8 mouse cellular contexts compared by ENCODE assay signal in the genomic region with DNA sequence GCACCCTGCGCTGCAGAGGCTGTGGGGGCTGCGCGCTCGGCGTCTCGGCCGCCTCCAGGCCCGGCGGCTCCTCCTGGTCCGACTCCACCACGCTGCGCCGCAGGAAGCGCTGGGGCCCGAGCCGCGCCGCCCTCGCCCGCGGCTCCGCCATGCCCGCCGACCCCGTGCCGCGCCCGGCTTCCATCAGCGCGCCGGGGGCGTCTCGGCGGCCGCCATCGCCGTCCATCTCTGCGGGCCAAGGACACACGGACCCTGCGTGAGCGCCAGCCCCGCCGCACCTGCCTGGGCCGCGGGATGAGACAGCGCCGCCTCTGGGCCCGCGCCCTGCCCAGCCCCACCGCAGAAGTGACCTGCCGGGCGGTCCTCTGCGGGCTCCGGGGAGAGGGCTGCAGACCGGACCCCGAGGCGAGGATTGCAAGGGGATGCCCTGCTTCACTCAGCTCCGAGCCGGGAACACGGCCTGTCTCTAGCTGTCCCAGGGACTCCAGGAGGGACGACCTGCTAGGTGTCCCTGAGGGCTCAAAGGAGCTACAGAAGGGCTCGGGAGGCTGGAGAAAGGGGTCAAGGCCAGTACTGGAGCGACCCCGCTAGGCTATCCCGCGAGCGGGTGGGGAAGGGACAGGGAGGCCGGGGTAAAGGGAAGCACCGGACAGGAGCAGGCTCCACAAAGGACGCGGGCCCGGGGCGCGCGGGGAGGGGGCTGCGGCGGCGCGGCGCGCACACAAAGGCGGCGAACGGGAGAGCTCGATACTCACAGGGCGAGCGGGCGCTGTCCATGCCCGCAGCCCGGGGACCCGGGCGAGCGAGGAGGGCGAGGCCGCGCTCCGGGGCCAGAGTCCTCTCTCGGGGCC. TPM values are rescaled to one million over a fixed set of nuclear protein-coding genes. Genes with fewer than 3 reads are reported as not detected.
DNase-seq lines count a peak whose midpoint lies in the region; ATAC-seq and TF ChIP-seq lines count a peak whose summit lies in the region.

No protein-coding gene starts in this region.

- no peaks in the 10 kb centered on the region for H3K9me3 ChIP-seq in embryonic facial prominence, embryonic 15.5 days (replicated peaks)
- no peaks in the 10 kb centered on the region for H3K9me3 ChIP-seq in midbrain, embryonic 14.5 days (ENCODE audit: control insufficient read depth, low read length)

- peak; percentile 62 for ATAC-seq in embryonic facial prominence, embryonic 15.5 days (ENCODE audit: insufficient number of reproducible peaks, low FRiP score, low TSS enrichment, low read depth)
- ATAC-seq in midbrain, embryonic 14.5 days (ENCODE audit: low FRiP score, low TSS enrichment), result peak; percentile 73

- H3K4me1 ChIP-seq in embryonic facial prominence, embryonic 15.5 days, result peaks cover 42% of the 10 kb centered on the region
- H3K4me1 ChIP-seq in midbrain, embryonic 14.5 days (ENCODE audit: control insufficient read depth, insufficient read depth, low read length), result peaks cover 37% of the 10 kb centered on the region

- peak in 1 of 2 experiments; percentile 73 for DNase-seq in left cerebral cortex, adult 2 months (ENCODE audit: extremely low spot score in 1 of 2, low spot score in 2 of 2)
- no peak for DNase-seq in left cerebral cortex, adult 11 months (ENCODE audit: low spot score)
- peak; percentile 42 for DNase-seq in adrenal gland, postnatal 10 days
- DNase-seq in heart, postnatal 10 days, result peak; percentile 55 to 62
- DNase-seq in layer of hippocampus, adult 9-11 months, result peak; percentile 24
- DNase-seq in midbrain, embryonic 14.5 days, result peak; percentile 85
- DNase-seq in thymus, postnatal 14 days, result peak; percentile 41

- intact Hi-C loops in left cerebral cortex, adult 2 months (cut with DNase I), result loop anchor here (2.0 kb wide), 2 partner anchors 26 to 78 kb away; no protein-coding TSS in a partner anchor
- intact Hi-C loops in heart, postnatal 10 days (cut with DNase I), result loop anchor here (5.0 kb wide), 1 partner anchor 90 kb away; no protein-coding TSS in a partner anchor

- peak overlapping the region; percentile 99 for H3K4me2 ChIP-seq in embryonic facial prominence, embryonic 15.5 days (replicated peaks)
- peak overlapping the region; percentile 97 for H3K4me2 ChIP-seq in midbrain, embryonic 14.5 days (ENCODE audit: low read length)

- H3K9ac ChIP-seq in embryonic facial prominence, embryonic 15.5 days, result peak overlapping the region; percentile 37
- peak overlapping the region; percentile 98 for H3K9ac ChIP-seq in midbrain, embryonic 14.5 days (replicated peaks; ENCODE audit: low read length)

- peaks cover 37% of the 10 kb centered on the region for H3K27me3 ChIP-seq in embryonic facial prominence, embryonic 15.5 days
- no peaks in the 10 kb centered on the region for H3K27me3 ChIP-seq in midbrain, embryonic 14.5 days (ENCODE audit: control insufficient read depth, insufficient read depth, low read length)

- WGBS in embryonic facial prominence, embryonic 15.5 days, result under 1% methylated on average over 90 of the region's 98 CpGs
- WGBS in midbrain, embryonic 14.5 days, result under 1% methylated on average over 91 of the region's 98 CpGs

- peak overlapping the region; percentile 74 for H3K4me3 ChIP-seq in left cerebral cortex, adult 2 months
- H3K4me3 ChIP-seq in embryonic facial prominence, embryonic 15.5 days (replicated peaks), result peak overlapping the region; percentile 68
- H3K4me3 ChIP-seq in midbrain, embryonic 14.5 days (replicated peaks; ENCODE audit: low read depth, low read length), result peak overlapping the region; percentile 95

- no peaks in the 10 kb centered on the region for H3K36me3 ChIP-seq in embryonic facial prominence, embryonic 15.5 days
- H3K36me3 ChIP-seq in midbrain, embryonic 14.5 days (ENCODE audit: control insufficient read depth, insufficient read depth, low read length), result no peaks in the 10 kb centered on the region

- H3K27ac ChIP-seq in left cerebral cortex, adult 2 months, result peak overlapping the region; percentile 96
- no peak overlapping the region; the same call in 1 of the 2 replicates for H3K27ac ChIP-seq in embryonic facial prominence, embryonic 15.5 days (replicated peaks)
- H3K27ac ChIP-seq in midbrain, embryonic 14.5 days (replicated peaks; ENCODE audit: low read depth, low read length), result peak overlapping the region; percentile 93

- no peak; the same call in 1 of the 2 replicates for TF ChIP-seq CTCF in left cerebral cortex, adult 2 months (IDR thresholded peaks at IDR 0.05)

RNA-seq across cellular contexts. Expression of gene Wnk2, which starts 0.6 kb away (rescaled TPM):
- 100 to 1,000 TPM; 129 to 145 TPM for total RNA-seq in left cerebral cortex, adult 2 months (2021)
- total RNA-seq in adrenal gland, postnatal 10 days (2021), result 1 to 10 TPM; 4.1 to 8.3 TPM
- polyA plus RNA-seq in embryonic facial prominence, embryonic 15.5 days (2015; fragmentation: Nextera tagmentation; extraction: Ambion mirVana), result 2.6 and 3.1 TPM in 2 replicates
- total RNA-seq in heart, postnatal 10 days (2021), result 10 to 100 TPM; 26.9 to 27.6 TPM
- 27.1 and 29.0 TPM in 2 replicates for polyA plus RNA-seq in midbrain, embryonic 14.5 days (2014; fragmentation: Nextera tagmentation; extraction: Ambion mirVana)

RNA-seq across cellular contexts. Expression of gene Ninj1, which starts 40.1 kb away (rescaled TPM):
- total RNA-seq in left cerebral cortex, adult 2 months (2021), result 10 to 100 TPM; 17.8 to 19.7 TPM
- total RNA-seq in adrenal gland, postnatal 10 days (2021), result 10 to 100 TPM; 77.3 to 79.6 TPM
- 61.1 and 62.7 TPM in 2 replicates for polyA plus RNA-seq in embryonic facial prominence, embryonic 15.5 days (2015; fragmentation: Nextera tagmentation; extraction: Ambion mirVana)
- total RNA-seq in heart, postnatal 10 days (2021), result 10 to 100 TPM; 45.2 to 88.0 TPM
- 15.3 and 22.0 TPM in 2 replicates for polyA plus RNA-seq in midbrain, embryonic 14.5 days (2014; fragmentation: Nextera tagmentation; extraction: Ambion mirVana)

Comparison
In these comparisons a context has a peak if more than half of its experiments do, and no peak if none do; other contexts are left out.
1. RNA of gene Wnk2, which starts 0.6 kb away (total RNA-seq): 129 to 145 TPM in left cerebral cortex, adult 2 months; 26.9 to 27.6 TPM in heart, postnatal 10 days and 4.1 to 8.3 TPM in adrenal gland, postnatal 10 days; every median in the first group is over 4 times any median in the second.
2. Peak in every context shown above with its lines, with median percentiles within 50 percentile points of each other: H3K4me3 ChIP-seq.